Mouse (Mus musculus): ENCODE data around the gene Ccr3.
"Not testable (repeated sequence)": the region's sequence is repeated elsewhere in the genome, so short reads cannot be mapped to it uniquely, and the experiment has no call there.

Gene Ccr3

GRCm38 (mm10) chr9:124053532-124053931, 31.8 kb downstream of the Ccr3 start:
- DNase-seq (ENCODE audit: low spot score), result no peak

GRCm38 (mm10) chr9:124056158-124056709, 34.5 kb downstream of the Ccr3 start:
- DNase-seq (ENCODE audit: low spot score), result no peak

GRCm38 (mm10) chr9:124059660-124060352, 38.0 kb downstream of the Ccr3 start:
- no peak for DNase-seq (ENCODE audit: low spot score)

- DNase-seq (ENCODE audit: low spot score), result not testable (repeated sequence)
Measured at GRCm38 (mm10) chr9:124061474-124062432, 40.0 kb downstream of the Ccr3 start.

GRCm38 (mm10) chr9:124066572-124067103, 44.9 kb downstream of the Ccr3 start:
- DNase-seq (ENCODE audit: low spot score), result no peak

- DNase-seq (ENCODE audit: low spot score), result peak; percentile 73
Measured at GRCm38 (mm10) chr9:124068098-124069058, 46.6 kb downstream of the Ccr3 start.

GRCm38 (mm10) chr9:124071506-124071905, 49.7 kb downstream of the Ccr3 start:
- DNase-seq (ENCODE audit: low spot score), result no peak

- no peak for DNase-seq (ENCODE audit: low spot score)
Measured at GRCm38 (mm10) chr9:124079803-124080202, 58.0 kb downstream of the Ccr3 start.

GRCm38 (mm10) chr9:124080471-124080870, 58.7 kb downstream of the Ccr3 start:
- not testable (repeated sequence) for DNase-seq (ENCODE audit: low spot score)
